Mouse (Mus musculus) neural tube, embryonic 12.5 days (tissue): ENCODE data around the gene Herc4. TPM values are rescaled to one million over a fixed set of nuclear protein-coding genes. Genes with fewer than 3 reads are reported as not detected.

Experiments used
- polyA plus RNA-seq: library from polyadenylated mRNA; unstranded; fragments of >200 nt; fragmentation: Nextera tagmentation; extraction: Ambion mirVana; gene quantifications from 2 replicates; pipeline ENCODE4 v1.2.1, GENCODE M21; 2016

The Herc4 gene
- polyA plus RNA-seq, 1 experiment from 2014 or later: 36.0 TPM

Other genes with a start within 250 kb of the Herc4 start
- gene Hnrnph3, start 219.6 kb upstream of the Herc4 start, polyA plus RNA-seq: 232 and 247 TPM in 2 replicates
- 0.73 and 0.80 TPM in 2 replicates for gene Pbld2, start 219.5 kb upstream of the Herc4 start, polyA plus RNA-seq
- 1.2 and 1.3 TPM in 2 replicates for gene Pbld1, start 183.6 kb upstream of the Herc4 start, polyA plus RNA-seq
- gene Atoh7, start 144.2 kb upstream of the Herc4 start, polyA plus RNA-seq: 0.47 and 0.74 TPM in 2 replicates
- 0.58 and 0.61 TPM in 2 replicates for gene Mypn, start 39.9 kb upstream of the Herc4 start, polyA plus RNA-seq
- 10.8 and 10.9 TPM in 2 replicates for gene Sirt1, start 137.9 kb downstream of the Herc4 start, polyA plus RNA-seq
- gene Dnajc12, start 138.6 kb downstream of the Herc4 start, polyA plus RNA-seq: 19.3 and 21.1 TPM in 2 replicates
- not detected in 2 replicates for gene Gm7075, start 178.0 kb downstream of the Herc4 start, polyA plus RNA-seq
- 0.90 and 1.1 TPM in 2 replicates for gene Ctnna3, start 186.3 kb downstream of the Herc4 start, polyA plus RNA-seq